Mouse (Mus musculus): ENCODE measurements around the gene Dmbt1. TPM values are rescaled to one million over a fixed set of nuclear protein-coding genes. Genes with fewer than 3 reads are reported as not detected.
"Not testable (repeated sequence)": the region's sequence is repeated elsewhere in the genome, so short reads cannot be mapped to it uniquely, and the experiment has no call there.

The Dmbt1 gene
- polyA plus RNA-seq, 1 experiment: 0.02 TPM

DNA sequence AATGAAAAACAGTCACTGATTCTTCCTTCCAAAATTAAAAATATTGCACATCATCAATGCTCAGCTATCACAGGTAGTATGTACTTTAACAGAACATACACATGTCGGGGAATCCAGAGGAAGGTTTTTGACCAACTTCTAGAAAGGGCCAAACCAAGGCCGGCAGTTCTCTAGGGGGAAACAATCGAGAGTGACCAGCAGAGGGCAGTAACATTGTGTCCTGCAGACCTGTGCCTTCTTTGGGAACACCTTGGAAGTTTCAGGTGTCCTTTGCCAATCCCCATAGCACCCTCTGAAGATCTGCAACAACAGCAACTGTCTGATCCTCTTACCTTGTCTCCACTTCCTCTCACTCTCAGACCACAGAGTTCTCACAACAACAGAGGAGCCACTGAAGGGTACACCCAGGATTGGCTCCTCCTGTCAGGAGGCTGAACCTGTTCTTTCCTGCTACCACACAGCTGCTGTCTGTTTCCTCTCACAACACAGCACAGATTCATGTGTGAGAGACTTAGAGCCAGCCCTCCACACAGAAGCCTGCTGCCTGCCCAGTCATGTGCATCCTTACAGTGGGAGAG lies 13.5 kb downstream of the Dmbt1 start:
- not testable (repeated sequence) for H3K4me1 ChIP-seq (ENCODE audit: control insufficient read depth, insufficient read depth, low read length); H3K36me3 ChIP-seq (ENCODE audit: control insufficient read depth, insufficient read depth, low read length); H3K27me3 ChIP-seq (replicated peaks; ENCODE audit: control insufficient read depth, insufficient read depth, low read length); H3K27ac ChIP-seq (ENCODE audit: insufficient read depth, low read depth, low read length); H3K4me3 ChIP-seq (ENCODE audit: insufficient read depth, low read depth, low read length)
- DNase-seq: peak; percentile 6
- 26% methylated on average over 3 of the region's 3 CpGs for WGBS
- TF ChIP-seq CTCF (conservative IDR thresholded peaks at IDR 0.05; ENCODE audit: insufficient read depth, insufficient read length, low read depth, low read length): peak; percentile 47

DNA sequence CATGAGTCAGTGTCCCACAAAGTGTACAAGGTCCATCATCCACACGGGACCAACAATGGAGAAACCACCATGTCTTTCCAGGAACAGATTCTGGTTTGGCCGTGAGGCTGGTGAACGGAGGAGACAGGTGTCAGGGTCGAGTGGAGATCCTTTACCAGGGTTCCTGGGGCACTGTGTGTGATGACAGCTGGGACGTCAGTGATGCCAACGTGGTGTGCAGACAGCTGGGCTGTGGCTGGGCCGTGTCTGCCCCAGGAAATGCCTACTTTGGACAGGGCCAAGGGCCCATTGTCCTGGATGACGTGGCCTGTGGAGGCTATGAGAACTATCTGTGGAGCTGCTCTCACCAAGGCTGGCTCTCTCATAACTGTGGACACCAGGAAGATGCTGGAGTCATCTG lies 18.0 kb downstream of the Dmbt1 start:
- not testable (repeated sequence) for H3K4me3 ChIP-seq (ENCODE audit: insufficient read depth, low read depth, low read length); H3K4me1 ChIP-seq (ENCODE audit: control insufficient read depth, insufficient read depth, low read length); DNase-seq; H3K36me3 ChIP-seq (ENCODE audit: control insufficient read depth, insufficient read depth, low read length); H3K27ac ChIP-seq (ENCODE audit: insufficient read depth, low read depth, low read length); H3K27me3 ChIP-seq (replicated peaks; ENCODE audit: control insufficient read depth, insufficient read depth, low read length)
- WGBS: 81% methylated on average over 8 of the region's 8 CpGs

DNA sequence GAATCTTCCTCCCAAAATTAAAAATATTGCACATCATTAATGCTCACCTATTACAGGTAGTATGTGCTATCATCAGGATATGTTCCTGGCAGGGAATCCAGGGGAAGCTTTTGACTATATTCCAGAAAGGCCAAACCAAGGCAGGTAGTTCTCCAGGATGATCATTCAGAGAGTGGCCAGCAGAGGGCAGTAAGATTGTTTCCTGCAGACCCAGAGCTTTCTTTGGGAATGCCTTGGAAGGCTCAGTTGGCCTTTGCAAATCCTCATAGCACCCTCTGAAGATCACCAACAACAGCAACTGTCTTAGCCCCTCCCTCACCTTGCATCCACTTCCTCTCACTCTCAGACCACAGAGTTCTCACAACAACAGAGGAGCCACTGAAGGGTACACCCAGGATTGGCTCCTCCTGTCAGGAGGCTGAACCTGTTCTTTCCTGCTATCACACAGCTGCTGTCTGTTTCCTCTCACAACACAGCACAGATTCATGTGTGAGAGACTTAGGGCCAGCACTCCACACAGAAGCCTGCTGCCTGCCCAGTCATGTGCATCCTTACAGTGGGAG lies 23.0 kb downstream of the Dmbt1 start:
- Histone ChIP-seq H3K27me3 (replicated peaks; ENCODE audit: control insufficient read depth, insufficient read depth, low read length) (no peaks in the 10 kb centered on the region), H3K4me1 (ENCODE audit: control insufficient read depth, insufficient read depth, low read length) (no peaks in the 10 kb centered on the region), H3K27ac (ENCODE audit: insufficient read depth, low read depth, low read length) (no peak overlapping the region), H3K4me3 (ENCODE audit: insufficient read depth, low read depth, low read length) (no peak overlapping the region), H3K36me3 (ENCODE audit: control insufficient read depth, insufficient read depth, low read length) (no peaks in the 10 kb centered on the region)
- TF ChIP-seq POLR2A (IDR thresholded peaks at IDR 0.05; ENCODE audit: low read depth, low read length) (no peak), CTCF (conservative IDR thresholded peaks at IDR 0.05; ENCODE audit: insufficient read depth, insufficient read length, low read depth, low read length) (peak; percentile 43)
- no peak for DNase-seq

DNA sequence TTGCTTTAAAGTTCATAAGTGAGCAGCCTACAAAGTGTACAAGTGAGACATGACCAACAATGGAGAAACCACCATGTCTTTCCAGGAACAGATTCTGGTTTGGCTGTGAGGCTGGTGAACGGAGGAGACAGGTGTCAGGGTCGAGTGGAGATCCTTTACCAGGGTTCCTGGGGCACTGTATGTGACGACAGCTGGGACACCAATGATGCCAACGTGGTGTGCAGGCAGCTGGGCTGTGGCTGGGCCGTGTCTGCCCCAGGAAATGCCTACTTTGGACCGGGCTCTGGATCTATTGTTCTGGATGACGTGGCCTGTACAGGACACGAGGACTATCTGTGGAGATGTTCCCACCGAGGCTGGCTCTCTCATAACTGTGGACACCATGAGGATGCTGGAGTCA lies 26.1 kb downstream of the Dmbt1 start:
- not testable (repeated sequence) for DNase-seq; H3K27ac ChIP-seq (ENCODE audit: insufficient read depth, low read depth, low read length)

DNA sequence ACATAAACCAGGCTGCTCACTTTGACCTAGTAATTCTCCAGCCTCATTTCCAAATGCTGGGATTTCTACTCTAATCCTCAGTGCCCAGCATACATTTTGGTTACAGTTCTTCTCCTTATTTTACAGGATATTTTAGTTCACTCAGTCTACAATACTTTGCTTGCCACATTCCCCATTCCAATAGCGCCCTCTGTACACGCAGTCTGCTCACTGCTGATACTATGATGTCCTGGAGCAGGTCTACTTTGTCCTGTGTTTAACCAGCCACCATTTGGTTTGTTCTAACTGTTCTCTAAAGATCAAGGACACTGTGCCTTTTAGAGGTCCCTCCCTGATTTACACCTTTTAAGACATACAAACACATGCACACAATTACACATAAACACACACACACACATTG lies 28.0 kb downstream of the Dmbt1 start:
- not testable (repeated sequence) for H3K27ac ChIP-seq (ENCODE audit: insufficient read depth, low read depth, low read length); H3K4me1 ChIP-seq (ENCODE audit: control insufficient read depth, insufficient read depth, low read length); H3K27me3 ChIP-seq (replicated peaks; ENCODE audit: control insufficient read depth, insufficient read depth, low read length); H3K4me3 ChIP-seq (ENCODE audit: insufficient read depth, low read depth, low read length); H3K36me3 ChIP-seq (ENCODE audit: control insufficient read depth, insufficient read depth, low read length); DNase-seq
- 0 out of 2 replicates have a peak, but pooled peaks have one; percentile 6 for TF ChIP-seq CTCF (conservative IDR thresholded peaks at IDR 0.05; ENCODE audit: insufficient read depth, insufficient read length, low read depth, low read length)
- 76% methylated on average over 2 of the region's 2 CpGs for WGBS

More for the DNA sequence above, 26.1 kb downstream of the Dmbt1 start:
- not testable (repeated sequence) for H3K4me1 ChIP-seq (ENCODE audit: control insufficient read depth, insufficient read depth, low read length); H3K4me3 ChIP-seq (ENCODE audit: insufficient read depth, low read depth, low read length); H3K36me3 ChIP-seq (ENCODE audit: control insufficient read depth, insufficient read depth, low read length); H3K27me3 ChIP-seq (replicated peaks; ENCODE audit: control insufficient read depth, insufficient read depth, low read length)
- WGBS: 80% methylated on average over 9 of the region's 9 CpGs

DNA sequence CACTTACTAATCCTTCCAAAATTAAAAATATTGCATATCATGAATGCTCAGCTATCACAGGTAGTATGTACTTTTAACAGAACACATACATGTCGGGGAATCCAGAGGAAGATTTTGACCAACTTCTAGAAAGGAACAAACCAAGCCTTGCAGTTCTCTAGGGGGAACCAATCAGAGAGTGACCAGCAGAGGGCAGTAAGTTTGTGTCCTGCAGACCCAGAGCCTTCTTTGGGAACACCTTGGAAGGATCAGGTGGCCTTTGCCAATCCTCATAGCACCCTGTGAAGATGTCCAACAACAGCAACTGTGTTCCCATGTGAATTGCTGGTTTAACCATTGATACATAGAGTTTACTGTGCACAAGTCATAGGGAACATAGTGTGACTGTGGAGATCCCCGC lies 30.7 kb downstream of the Dmbt1 start:
- no peaks in the 10 kb centered on the region for H3K4me1 ChIP-seq (ENCODE audit: control insufficient read depth, insufficient read depth, low read length)
- WGBS: 85% methylated on average over 2 of the region's 2 CpGs
- H3K4me3 ChIP-seq (ENCODE audit: insufficient read depth, low read depth, low read length): no peak overlapping the region
- no peak for DNase-seq
- no peak overlapping the region for H3K27ac ChIP-seq (ENCODE audit: insufficient read depth, low read depth, low read length)
- no peaks in the 10 kb centered on the region for H3K27me3 ChIP-seq (replicated peaks; ENCODE audit: control insufficient read depth, insufficient read depth, low read length)
- TF ChIP-seq CTCF (conservative IDR thresholded peaks at IDR 0.05; ENCODE audit: insufficient read depth, insufficient read length, low read depth, low read length) (no peak), POLR2A (IDR thresholded peaks at IDR 0.05; ENCODE audit: low read depth, low read length) (no peak)
- H3K36me3 ChIP-seq (ENCODE audit: control insufficient read depth, insufficient read depth, low read length): no peaks in the 10 kb centered on the region

DNA sequence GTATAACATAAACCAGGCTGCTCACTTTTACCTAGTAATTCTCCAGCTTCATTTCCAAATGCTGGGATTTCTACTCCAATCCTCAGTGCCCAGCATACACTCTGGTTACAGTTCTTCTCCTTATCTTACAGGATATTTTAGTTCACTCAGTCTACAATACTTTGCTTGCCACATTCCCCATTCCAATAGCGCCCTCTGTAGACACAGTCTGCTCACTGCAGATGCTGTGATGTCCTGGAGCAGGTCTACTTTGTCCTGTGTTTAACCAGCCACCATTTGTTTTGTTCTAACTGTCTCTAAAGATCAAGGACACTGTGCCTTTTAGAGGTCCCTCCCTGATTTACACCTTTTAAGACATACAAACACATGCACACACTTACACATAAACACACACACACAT lies 36.3 kb downstream of the Dmbt1 start:
- not testable (repeated sequence) for H3K4me3 ChIP-seq (ENCODE audit: insufficient read depth, low read depth, low read length); H3K36me3 ChIP-seq (ENCODE audit: control insufficient read depth, insufficient read depth, low read length); H3K4me1 ChIP-seq (ENCODE audit: control insufficient read depth, insufficient read depth, low read length); H3K27me3 ChIP-seq (replicated peaks; ENCODE audit: control insufficient read depth, insufficient read depth, low read length); DNase-seq; H3K27ac ChIP-seq (ENCODE audit: insufficient read depth, low read depth, low read length)
- 0% methylated on average over 1 of the region's 1 CpGs for whole genome bisulfite sequencing
- TF ChIP-seq CTCF (conservative IDR thresholded peaks at IDR 0.05; ENCODE audit: insufficient read depth, insufficient read length, low read depth, low read length): peak; percentile 17; the same call in 1 of the 2 replicates

DNA sequence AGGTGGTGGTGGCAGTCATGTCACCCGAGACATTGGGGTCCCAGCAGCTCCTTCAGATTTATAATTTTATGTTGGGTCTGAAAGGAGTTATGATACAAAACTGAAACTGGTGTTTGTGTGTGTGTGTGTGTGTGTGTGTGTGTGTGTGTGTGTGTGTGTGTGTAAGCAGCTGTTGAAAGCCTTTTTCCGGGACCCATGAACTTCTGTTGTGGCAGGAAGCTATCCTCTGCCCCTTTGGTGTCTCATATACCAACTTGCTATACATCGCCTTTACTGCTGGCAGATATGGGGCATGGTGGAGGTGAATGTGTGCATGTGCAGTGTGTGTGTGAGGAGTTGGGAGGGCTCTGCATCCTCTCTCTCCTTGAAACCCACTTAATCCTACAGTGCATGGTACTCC lies 41.6 kb downstream of the Dmbt1 start:
- H3K4me3 ChIP-seq (ENCODE audit: insufficient read depth, low read depth, low read length); H3K36me3 ChIP-seq (ENCODE audit: control insufficient read depth, insufficient read depth, low read length); H3K27me3 ChIP-seq (replicated peaks; ENCODE audit: control insufficient read depth, insufficient read depth, low read length); DNase-seq; H3K4me1 ChIP-seq (ENCODE audit: control insufficient read depth, insufficient read depth, low read length); H3K27ac ChIP-seq (ENCODE audit: insufficient read depth, low read depth, low read length): not testable (repeated sequence)
- WGBS: 80% methylated on average over 3 of the region's 3 CpGs

DNA sequence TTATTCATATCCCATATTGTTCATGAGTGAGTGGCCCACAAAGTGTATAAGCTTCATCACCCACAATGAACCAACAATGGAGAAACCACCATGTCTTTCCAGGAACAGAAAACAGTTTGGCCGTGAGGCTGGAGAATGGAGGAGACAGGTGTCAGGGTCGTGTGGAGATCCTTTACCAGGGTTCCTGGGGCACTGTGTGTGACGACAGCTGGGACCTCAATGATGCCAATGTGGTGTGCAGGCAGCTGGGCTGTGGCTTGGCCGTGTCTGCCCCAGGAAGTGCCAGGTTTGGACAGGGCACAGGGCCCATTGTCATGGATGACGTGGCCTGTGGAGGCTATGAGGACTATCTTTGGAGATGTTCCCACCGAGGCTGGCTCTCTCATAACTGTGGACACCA lies 42.2 kb downstream of the Dmbt1 start:
- not testable (repeated sequence) for H3K4me3 ChIP-seq (ENCODE audit: insufficient read depth, low read depth, low read length); H3K27ac ChIP-seq (ENCODE audit: insufficient read depth, low read depth, low read length); H3K27me3 ChIP-seq (replicated peaks; ENCODE audit: control insufficient read depth, insufficient read depth, low read length); DNase-seq; H3K36me3 ChIP-seq (ENCODE audit: control insufficient read depth, insufficient read depth, low read length); H3K4me1 ChIP-seq (ENCODE audit: control insufficient read depth, insufficient read depth, low read length)
- 79% methylated on average over 6 of the region's 6 CpGs for WGBS

Data from kidney, adult 2 months (tissue).